Mouse (Mus musculus) thymus, adult 2 months (tissue): ENCODE results near the gene Dusp22.

Experiments
- CTCF ChIP-seq: fragments of 200-500 bp; IDR thresholded peaks from 2 replicates; pipeline ENCODE4 v1.5.1; 2012; ENCODE audit warnings: mild to moderate bottlenecking, control low read depth, low read length, moderate library complexity, borderline replicate concordance; ENCODE audit not compliant: control insufficient read depth, poor library complexity, insufficient read depth; ENCODE audit errors: extremely low read depth
- POLR2A ChIP-seq: fragments of 200-500 bp; IDR thresholded peaks from 2 replicates; pipeline ENCODE4 v1.6.1; 2012; ENCODE audit warnings: mild to moderate bottlenecking, low read length, control low read depth, moderate library complexity; ENCODE audit not compliant: control insufficient read depth, poor library complexity, insufficient read depth; ENCODE audit errors: extremely low read depth

GRCm38 (mm10) chr13:30681866-30682265 lies 22.1 kb downstream of the Dusp22 start:
- TF ChIP-seq CTCF = no peak
- TF ChIP-seq POLR2A = no peak
